Mouse (Mus musculus) heart, postnatal 0 days (tissue): Measurements from ENCODE around the gene Fxyd4. TPM values are rescaled to one million over a fixed set of nuclear protein-coding genes. Genes with fewer than 3 reads are reported as not detected.

Source experiments
- ATAC-seq: fragments of 200-750 bp; cut with Nextera tagmentation; 2 replicates; pipeline ENCODE4 v1.8.0; 2017; ENCODE audit warnings: low read depth, moderate number of reproducible peaks, moderate library complexity; ENCODE audit not compliant: insufficient read depth
- DNase-seq: peaks from one replicate; pipeline ENCODE4 v3.0.0-alpha.2; 2016; ENCODE audit warnings: low spot score
- H3K27ac ChIP-seq: fragments of 300-500 bp; sonication (generic); 2 replicates; pipeline ENCODE4 v1.5.1; 2014; ENCODE audit warnings: low read depth, mild to moderate bottlenecking
- H3K27me3 ChIP-seq: fragments of 300-500 bp; sonication (generic); 2 replicates; pipeline ENCODE4 v1.6.1; 2014; ENCODE audit warnings: low read length, mixed read lengths; ENCODE audit not compliant: control insufficient read depth, insufficient read depth
- H3K36me3 ChIP-seq: fragments of 300-500 bp; sonication (generic); replicated peaks from 2 replicates; pipeline ENCODE4 v1.6.1; 2014; ENCODE audit warnings: low read length, mixed read lengths; ENCODE audit not compliant: control insufficient read depth, insufficient read depth
- H3K4me1 ChIP-seq: fragments of 300-500 bp; sonication (generic); 2 replicates; pipeline ENCODE4 v1.6.1; 2014; ENCODE audit warnings: antibody characterized with exemption; ENCODE audit not compliant: control insufficient read depth, insufficient read depth
- H3K4me2 ChIP-seq: fragments of 300-500 bp; sonication (generic); 2 replicates; pipeline ENCODE4 v1.6.1; 2014; ENCODE audit warnings: low read depth, mild to moderate bottlenecking, low read length, moderate library complexity
- H3K4me3 ChIP-seq: fragments of 300-500 bp; sonication (generic); 2 replicates; pipeline ENCODE4 v1.5.1; 2014; ENCODE audit warnings: low read depth, low read length
- H3K9ac ChIP-seq: fragments of 300-500 bp; sonication (generic); replicated peaks from 2 replicates; pipeline ENCODE4 v1.6.1; 2014; ENCODE audit warnings: low read depth, low read length, mixed read lengths
- H3K9me3 ChIP-seq: fragments of 300-500 bp; sonication (generic); replicated peaks from 2 replicates; pipeline ENCODE4 v1.6.1; 2016; ENCODE audit warnings: low read length; ENCODE audit not compliant: control insufficient read depth
- CTCF ChIP-seq: IDR thresholded peaks from 2 replicates; pipeline ENCODE4 v1.5.1; 2016; ENCODE audit warnings: antibody characterized with exemption, control low read depth, low read depth
- EP300 ChIP-seq: IDR thresholded peaks from 2 replicates; pipeline ENCODE4 v1.6.1; 2016; ENCODE audit warnings: antibody characterized with exemption, low read depth
- WGBS: fragments of 180-500 bp; shearing (Covaris S2); extraction: QIAGEN DNeasy Blood & Tissue Kit; methylation state at CpG from one replicate; pipeline ENCODE4 v1.1.7; 2014; 5-methylcytosine and 5-hydroxymethylcytosine counted together
- polyA plus RNA-seq: library from polyadenylated mRNA; unstranded; fragments of >200 nt; fragmentation: Nextera tagmentation; extraction: Ambion mirVana; gene quantifications from 2 replicates; pipeline ENCODE4 v1.2.1, GENCODE M21; 2015
- total RNA-seq: library from RNA; depleted of rRNA; stranded (reverse); fragments of >200 nt; gene quantifications from 2 replicates; pipeline ENCODE4 v1.2.3, GENCODE M21; 2014; ENCODE audit warnings: low replicate concordance

The Fxyd4 gene
- total and polyA plus RNA-seq, 2 experiments from 2014 or later: 0.55 TPM; not detected in 1

- no peaks in the 10 kb centered on the region for H3K36me3 ChIP-seq
- peak overlapping the region; percentile 95 for H3K27ac ChIP-seq
- peak overlapping the region; percentile 94 for H3K4me3 ChIP-seq
- no peaks in the 10 kb centered on the region for H3K27me3 ChIP-seq
- TF ChIP-seq CTCF (no peak), EP300 (no peak)
- H3K4me1 ChIP-seq: peaks cover 27% of the 10 kb centered on the region
- under 1% methylated on average over 26 of the region's 26 CpGs for WGBS
- ATAC-seq (no peak; the same call in 1 of the 2 replicates), DNase-seq (no peak)
- no peaks in the 10 kb centered on the region for H3K9me3 ChIP-seq
- peak overlapping the region; percentile 88 for H3K9ac ChIP-seq
- peak overlapping the region; percentile 72 for H3K4me2 ChIP-seq
Observed at GRCm38 (mm10) chr6:117907979-117908355, 29.5 kb downstream of the Fxyd4 start.

GRCm38 (mm10) chr6:117907301-117907978 lies 30.1 kb downstream of the Fxyd4 start:
- 2% methylated on average over 60 of the region's 77 CpGs for WGBS
- TF ChIP-seq CTCF: no peak
- 0 out of 2 replicates have a peak, but pooled peaks have one; percentile 18 for TF ChIP-seq EP300
- Histone ChIP-seq H3K27ac (peak overlapping the region; percentile 95), H3K4me1 (peaks cover 27% of the 10 kb centered on the region), H3K36me3 (no peaks in the 10 kb centered on the region), H3K4me2 (peak overlapping the region; percentile 72), H3K27me3 (no peaks in the 10 kb centered on the region), H3K4me3 (peak overlapping the region; percentile 94), H3K9me3 (no peaks in the 10 kb centered on the region), H3K9ac (peak overlapping the region; percentile 88)
- DNase-seq (peak; percentile 85), ATAC-seq (peak; percentile 72)

- TF ChIP-seq CTCF: no peak
- TF ChIP-seq EP300: no peak
Observed at GRCm38 (mm10) chr6:117906590-117907271, 30.8 kb downstream of the Fxyd4 start.

GRCm38 (mm10) chr6:117906015-117906531 lies 31.4 kb downstream of the Fxyd4 start:
- H3K27me3 ChIP-seq: no peaks in the 10 kb centered on the region
- no peak for TF ChIP-seq EP300
- no peak for TF ChIP-seq CTCF
- ATAC-seq (0 out of 2 replicates have a peak, but pooled peaks have one; percentile 0), DNase-seq (no peak)
- H3K9me3 ChIP-seq: no peaks in the 10 kb centered on the region
- WGBS: under 1% methylated on average over 25 of the region's 25 CpGs
- peaks cover 26% of the 10 kb centered on the region for H3K4me1 ChIP-seq
- no peaks in the 10 kb centered on the region for H3K36me3 ChIP-seq
- peak overlapping the region; percentile 74 for H3K4me2 ChIP-seq
- peak overlapping the region; percentile 86 for H3K9ac ChIP-seq
- peak overlapping the region; percentile 94 for H3K4me3 ChIP-seq
- H3K27ac ChIP-seq: peak overlapping the region; percentile 94

More at GRCm38 (mm10) chr6:117906590-117907271, 30.8 kb downstream of the Fxyd4 start:
- peak overlapping the region; percentile 88 for H3K9ac ChIP-seq
- peak overlapping the region; percentile 94 for H3K4me3 ChIP-seq
- no peaks in the 10 kb centered on the region for H3K9me3 ChIP-seq
- peak; percentile 99 for DNase-seq
- H3K4me1 ChIP-seq: peaks cover 27% of the 10 kb centered on the region
- peak overlapping the region; percentile 74 for H3K4me2 ChIP-seq
- peak overlapping the region; percentile 95 for H3K27ac ChIP-seq
- peak; percentile 96 for ATAC-seq
- no peaks in the 10 kb centered on the region for H3K36me3 ChIP-seq
- H3K27me3 ChIP-seq: no peaks in the 10 kb centered on the region
- under 1% methylated on average over 66 of the region's 68 CpGs for WGBS

GRCm38 (mm10) chr6:117905260-117905930 lies 32.1 kb downstream of the Fxyd4 start:
- Histone ChIP-seq H3K27ac (peak overlapping the region; percentile 94), H3K9me3 (no peaks in the 10 kb centered on the region), H3K4me3 (peak overlapping the region; percentile 94; the same call in 1 of the 2 replicates), H3K27me3 (no peaks in the 10 kb centered on the region), H3K9ac (peak overlapping the region; percentile 86), H3K4me1 (peaks cover 22% of the 10 kb centered on the region), H3K4me2 (peak overlapping the region; percentile 74), H3K36me3 (no peaks in the 10 kb centered on the region)
- DNase-seq (no peak), ATAC-seq (no peak)
- 13% methylated on average over 4 of the region's 4 CpGs for WGBS
- TF ChIP-seq CTCF (no peak), EP300 (no peak)
